ENCODE assay signal across 8 mouse cellular contexts in the genomic region with DNA sequence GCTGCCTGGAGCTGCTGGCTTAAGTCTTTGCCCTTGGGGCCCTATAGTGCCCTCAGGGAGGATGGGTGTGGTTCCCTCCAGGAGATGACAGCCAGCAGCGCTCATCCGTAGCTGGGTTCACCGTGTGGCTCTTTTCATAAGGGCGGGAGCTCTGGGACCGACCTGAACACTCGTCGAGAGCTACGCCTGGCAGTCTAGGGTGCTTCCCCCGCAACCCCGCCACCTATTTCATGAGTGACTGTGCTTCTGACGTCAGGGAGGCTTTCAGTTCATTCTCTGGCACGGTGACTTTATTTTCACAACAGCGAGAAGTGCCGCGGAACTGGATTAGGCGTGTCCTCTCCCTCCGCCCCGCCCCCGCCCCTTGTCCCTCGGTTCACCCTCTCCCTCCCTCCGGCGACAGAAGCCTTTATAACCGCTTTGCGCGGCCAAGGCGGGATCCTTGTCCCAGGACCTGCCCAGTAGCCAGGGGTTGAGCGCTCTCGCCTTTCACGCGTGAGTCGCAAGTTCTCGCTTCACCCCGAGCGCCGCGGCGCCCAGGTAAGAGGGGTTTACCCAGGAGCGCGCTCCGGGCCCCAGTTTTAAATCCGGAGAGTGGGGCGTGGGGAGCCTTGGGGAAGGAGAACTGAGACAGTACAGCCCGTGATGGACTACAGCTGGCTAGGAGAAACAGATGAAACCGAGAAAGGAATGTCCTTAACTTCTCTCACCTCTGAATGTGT. TPM values are rescaled to one million over a fixed set of nuclear protein-coding genes. Genes with fewer than 3 reads are reported as not detected.
DNase-seq lines count a peak whose midpoint lies in the region; ATAC-seq and TF ChIP-seq lines count a peak whose summit lies in the region.

A gene (plus strand): TSS at position 416 of the 722 bp plus-strand sequence.

- no peak for TF ChIP-seq POLR2A in liver, adult 2 months (IDR thresholded peaks at IDR 0.05; ENCODE audit: extremely low read depth, insufficient read depth, low read length)

- no peaks in the 10 kb centered on the region for H3K36me3 ChIP-seq in forebrain, embryonic 14.5 days (ENCODE audit: control insufficient read depth, insufficient read depth, low read length)
- H3K36me3 ChIP-seq in hindbrain, embryonic 13.5 days: no peaks in the 10 kb centered on the region
- no peaks in the 10 kb centered on the region for H3K36me3 ChIP-seq in liver, adult 2 months (ENCODE audit: control insufficient read depth, insufficient read depth, low read length)

- H3K9ac ChIP-seq in forebrain, embryonic 14.5 days (ENCODE audit: low read length): peak within 1 kb of the TSS; percentile 50
- peak within 1 kb of the TSS; percentile 65 for H3K9ac ChIP-seq in hindbrain, embryonic 13.5 days
- H3K9ac ChIP-seq in liver, adult 2 months (ENCODE audit: low read depth, low read length): peak within 1 kb of the TSS; percentile 42

- peak within 1 kb of the TSS; percentile 39 for H3K4me3 ChIP-seq in forebrain, embryonic 14.5 days (ENCODE audit: low read depth, low read length)
- H3K4me3 ChIP-seq in hindbrain, embryonic 13.5 days: peak within 1 kb of the TSS; percentile 43
- peak within 1 kb of the TSS; percentile 64 for H3K4me3 ChIP-seq in liver, adult 2 months (ENCODE audit: insufficient read depth, low read depth, low read length)

- peak; percentile 61 for ATAC-seq in forebrain, embryonic 14.5 days
- ATAC-seq in hindbrain, embryonic 13.5 days (ENCODE audit: low FRiP score): 0 out of 2 replicates have a peak, but pooled peaks have one; percentile 59

- no peaks in the 10 kb centered on the region for H3K9me3 ChIP-seq in forebrain, embryonic 14.5 days (replicated peaks; ENCODE audit: control insufficient read depth, low read length)
- H3K9me3 ChIP-seq in hindbrain, embryonic 13.5 days: no peaks in the 10 kb centered on the region

- H3K4me1 ChIP-seq in forebrain, embryonic 14.5 days (ENCODE audit: control insufficient read depth, insufficient read depth, low read length): no peaks in the 10 kb centered on the region; the same call in 1 of the 2 replicates
- peaks cover 13% of the 10 kb centered on the region for H3K4me1 ChIP-seq in hindbrain, embryonic 13.5 days (replicated peaks)
- no peaks in the 10 kb centered on the region for H3K4me1 ChIP-seq in liver, adult 2 months (ENCODE audit: control insufficient read depth, insufficient read depth, low read length)

- peak within 1 kb of the TSS; percentile 74 for H3K4me2 ChIP-seq in forebrain, embryonic 14.5 days (ENCODE audit: low read length)
- H3K4me2 ChIP-seq in hindbrain, embryonic 13.5 days: peak within 1 kb of the TSS; percentile 70

- under 1% methylated on average over 43 of the region's 44 CpGs for WGBS in forebrain, embryonic 14.5 days
- 1% methylated on average over 44 of the region's 44 CpGs for whole genome bisulfite sequencing in hindbrain, embryonic 13.5 days
- WGBS in liver, adult 2 months: 2% methylated on average over 44 of the region's 44 CpGs

- TF ChIP-seq CTCF in liver, adult 2 months (IDR thresholded peaks at IDR 0.05; ENCODE audit: low read depth, low read length): no peak

- DNase-seq in cerebellum, postnatal 10 days: peak; percentile 27 to 32
- DNase-seq in cerebellum, adult 9-11 months: no peak
- DNase-seq in adrenal gland, postnatal 36 days: peak; percentile 36 to 43
- peak; percentile 60 for DNase-seq in forebrain, embryonic 14.5 days (ENCODE audit: low spot score)
- peak; percentile 51 for DNase-seq in liver, adult 2 months (ENCODE audit: extremely low read depth, low read depth, low spot score)
- DNase-seq in monocyte, adult 2 months (ENCODE audit: low read depth in 1 of 2, low spot score in 2 of 2): peak; percentile 34 to 44
- DNase-seq in thymus, postnatal 36 days: peak; percentile 8 to 26

- peaks cover 11% of the 10 kb centered on the region; the same call in 1 of the 2 replicates for H3K27me3 ChIP-seq in forebrain, embryonic 14.5 days (replicated peaks; ENCODE audit: control insufficient read depth, insufficient read depth, low read length)
- H3K27me3 ChIP-seq in hindbrain, embryonic 13.5 days: peaks cover 44% of the 10 kb centered on the region
- no peaks in the 10 kb centered on the region for H3K27me3 ChIP-seq in liver, adult 2 months (ENCODE audit: control insufficient read depth, insufficient read depth, low read length)

- no peaks in the 10 kb centered on the region for H3K79me2 ChIP-seq in liver, adult 2 months (ENCODE audit: control insufficient read depth, insufficient read depth, low read length)

- H3K27ac ChIP-seq in forebrain, embryonic 14.5 days (ENCODE audit: low read depth, low read length): no peak within 1 kb of the TSS
- H3K27ac ChIP-seq in hindbrain, embryonic 13.5 days: no peak within 1 kb of the TSS
- no peak within 1 kb of the TSS for H3K27ac ChIP-seq in liver, adult 2 months (replicated peaks; ENCODE audit: insufficient read depth, low read depth, low read length)

RNA-seq across cellular contexts. Expression of the gene that starts here (rescaled TPM):
- total RNA-seq in adrenal gland, postnatal 36 days (2021): 1 to 10 TPM in 1 of 2 experiments, under 1 TPM in 1; 0.72 to 1.1 TPM
- 0.61 and 0.95 TPM in 2 replicates for polyA plus RNA-seq in forebrain, embryonic 14.5 days (2014; fragmentation: Nextera tagmentation; extraction: Ambion mirVana)
- polyA plus RNA-seq in hindbrain, embryonic 13.5 days (2015; fragmentation: Nextera tagmentation; extraction: Ambion mirVana): 0.72 and 1.1 TPM in 2 replicates
- not detected in 2 replicates for total RNA-seq in liver, adult 2 months (2014; rRNA removed)
- polyA plus RNA-seq in liver, adult 2 months (2012; rRNA removed): 0.11 and 0.22 TPM in 2 replicates

Comparison
In these comparisons a context has a peak if more than half of its experiments do, and no peak if none do; other contexts are left out.
1. Peak in DNase-seq, ATAC-seq, H3K4me3 ChIP-seq, H3K9ac ChIP-seq and H3K4me2 ChIP-seq in forebrain, embryonic 14.5 days; RNA of the gene not detected or under 1 TPM.
2. Peak in DNase-seq, H3K4me3 ChIP-seq and H3K9ac ChIP-seq in liver, adult 2 months; RNA of the gene not detected or under 1 TPM.